Mouse (Mus musculus): ENCODE results near the gene Gins2.

Gene Gins2

DNA sequence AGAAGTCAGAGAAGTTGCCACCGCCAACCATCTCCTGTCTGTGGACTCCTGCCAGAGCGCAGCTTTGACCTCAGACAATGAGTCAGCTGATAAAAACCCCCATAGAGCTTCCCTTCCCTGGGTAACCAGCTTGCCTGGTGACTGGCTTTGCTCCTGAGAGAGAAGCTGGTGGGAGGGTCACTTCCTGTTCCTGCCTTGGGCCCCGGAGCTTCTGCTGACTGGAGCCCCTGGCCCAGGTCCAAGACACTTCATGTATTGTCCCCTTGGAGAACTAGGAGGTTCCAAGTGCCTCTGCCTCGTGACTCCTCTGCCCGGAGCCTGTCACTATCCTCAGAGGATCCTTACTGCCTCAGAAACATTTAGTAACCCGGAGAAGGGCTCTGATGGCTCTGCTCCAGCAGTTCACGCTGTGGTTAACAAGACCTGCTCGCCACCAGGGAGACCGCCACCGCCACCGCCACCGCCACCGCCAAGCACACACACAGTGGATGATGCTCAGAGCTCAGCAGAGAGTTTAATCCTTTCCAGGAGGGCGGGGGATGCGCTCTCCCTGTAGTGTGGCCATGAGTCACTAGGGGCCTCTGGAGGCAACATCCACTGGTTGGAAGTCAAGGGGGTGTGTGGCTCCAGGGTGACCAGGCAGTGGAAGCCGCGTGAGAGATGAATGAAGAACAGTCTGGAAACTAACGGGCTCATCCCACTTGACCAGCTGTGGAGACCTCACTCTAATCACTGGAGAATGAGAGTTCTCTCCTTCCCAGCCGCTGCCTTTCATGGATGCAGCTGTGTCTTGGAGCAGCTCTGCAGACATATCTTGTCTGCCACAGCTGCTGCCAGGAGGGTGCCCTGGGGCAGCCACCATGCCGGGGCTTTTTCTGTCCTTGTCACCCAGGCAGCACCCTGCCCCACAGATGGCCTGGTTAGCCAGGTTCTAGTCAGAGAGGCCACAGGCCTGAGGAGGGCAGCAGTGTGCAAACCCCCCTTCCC is 25.0 kb downstream of the Gins2 start:
- peak; percentile 41 for DNase-seq (ENCODE audit: low read depth)

- no peak for DNase-seq (ENCODE audit: low read depth)
These were observed 25.8 kb downstream of the Gins2 start for GRCm38 (mm10) chr8:120563348-120563724.

- DNase-seq (ENCODE audit: low read depth) = no peak
These were observed 26.3 kb downstream of the Gins2 start for GRCm38 (mm10) chr8:120562680-120563347.

DNA sequence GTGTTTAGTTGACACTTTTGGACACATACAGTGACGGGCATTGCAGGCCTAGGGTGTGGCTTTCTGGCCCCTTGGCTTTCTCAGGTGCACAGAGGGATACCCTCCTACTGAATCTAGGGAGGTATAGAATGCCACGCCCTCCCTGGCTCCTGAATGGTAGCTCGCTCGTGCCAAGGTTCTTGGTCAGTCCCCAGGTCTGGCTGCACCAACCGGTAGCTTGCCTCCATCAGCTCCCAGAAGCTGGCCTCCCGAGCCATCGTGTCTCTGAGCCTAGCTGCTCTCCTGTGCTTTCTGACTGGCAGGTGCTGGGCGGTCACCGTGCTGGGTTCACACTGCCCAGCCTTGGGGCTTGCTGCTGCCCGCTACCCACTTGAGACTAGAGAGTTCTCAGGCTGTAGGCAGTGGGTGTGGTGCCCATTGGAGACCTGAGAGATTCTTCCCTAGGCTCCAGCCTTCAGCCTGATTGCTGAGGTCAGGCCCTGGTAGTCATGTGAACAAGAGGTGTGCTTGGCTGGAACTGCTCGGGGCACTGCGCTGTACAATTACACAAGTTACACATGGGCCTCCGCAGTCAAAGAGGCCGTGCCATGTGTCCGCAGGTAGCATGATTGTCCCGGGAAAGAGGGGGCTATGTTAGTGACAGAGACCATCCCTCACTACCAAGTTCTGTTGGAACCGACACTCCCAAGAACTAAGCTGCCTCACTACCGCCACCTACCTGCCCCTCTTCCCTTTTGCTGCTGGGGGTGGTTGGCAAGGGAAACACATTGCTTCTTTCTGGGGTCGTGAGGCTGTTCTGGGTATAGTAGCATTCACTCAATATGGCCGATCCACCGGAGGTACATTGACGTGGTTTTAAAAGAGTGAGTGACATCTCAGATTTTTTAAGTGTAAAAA is 27.3 kb downstream of the Gins2 start:
- DNase-seq (ENCODE audit: low read depth) = peak; percentile 39

- no peak for DNase-seq (ENCODE audit: low read depth)
These were observed 28.6 kb downstream of the Gins2 start for GRCm38 (mm10) chr8:120560535-120560934.

DNA sequence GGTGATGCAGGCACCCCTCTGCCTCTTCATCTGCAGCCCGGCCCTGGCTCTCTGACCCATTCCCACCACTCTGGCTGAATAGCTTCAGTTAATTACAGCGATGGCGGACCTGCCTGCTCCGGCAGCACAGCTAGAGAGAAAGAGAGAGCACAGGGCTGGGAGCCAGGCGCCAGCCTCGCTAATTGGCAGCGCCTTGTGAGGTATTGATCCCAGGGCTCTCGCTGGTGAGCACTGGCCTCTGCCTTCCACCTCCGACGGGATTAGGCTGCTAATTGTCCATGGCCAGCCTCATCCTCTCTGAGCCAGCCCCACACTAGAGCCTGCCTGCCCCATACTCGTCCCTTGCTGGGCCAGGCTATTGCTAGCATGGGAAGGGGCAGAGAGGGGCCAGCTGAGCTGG is 29.4 kb downstream of the Gins2 start:
- no peak for DNase-seq (ENCODE audit: low read depth)

GRCm38 (mm10) chr8:120558162-120558561 is 30.9 kb downstream of the Gins2 start:
- DNase-seq (ENCODE audit: low read depth) = no peak

DNA sequence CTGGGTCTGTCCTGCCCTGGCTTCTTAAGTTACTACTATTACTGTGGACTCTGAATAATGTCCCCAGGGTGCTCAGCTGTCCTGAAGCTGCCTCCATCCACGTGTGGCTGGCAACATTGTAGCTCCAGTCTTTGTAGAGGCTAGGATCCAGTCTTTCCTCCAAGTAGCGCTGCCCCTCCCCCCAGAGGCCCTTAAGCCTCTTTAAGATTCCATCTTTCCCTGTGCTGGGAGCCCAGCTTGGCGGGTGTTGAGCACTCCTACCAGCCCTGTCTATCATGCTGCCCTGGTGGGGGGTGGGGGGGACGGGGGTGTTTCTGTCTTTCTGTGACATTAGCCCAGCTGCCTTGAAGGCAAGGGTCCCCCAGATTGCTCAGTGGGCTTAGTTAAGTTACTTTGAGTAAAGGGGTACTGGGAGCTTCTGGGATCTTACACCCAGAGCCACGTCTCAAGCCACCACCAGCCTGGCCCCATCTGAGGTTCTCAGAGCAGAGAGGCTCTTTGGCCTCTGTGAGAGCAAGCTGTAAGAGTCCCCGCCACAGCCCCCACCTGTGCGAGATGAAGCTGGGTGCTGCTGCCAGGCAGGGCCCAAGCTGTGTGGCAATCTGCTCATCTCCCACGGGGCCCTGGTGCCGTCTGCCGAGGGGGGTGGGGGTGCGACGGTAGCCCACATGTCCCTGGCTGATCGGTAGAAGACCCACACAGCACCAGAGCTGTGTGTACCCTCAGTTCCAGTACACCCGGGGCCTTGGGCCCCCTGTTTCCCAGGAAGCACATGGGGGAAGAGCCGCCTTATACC is 31.7 kb downstream of the Gins2 start:
- DNase-seq (ENCODE audit: low read depth) = no peak

DNA sequence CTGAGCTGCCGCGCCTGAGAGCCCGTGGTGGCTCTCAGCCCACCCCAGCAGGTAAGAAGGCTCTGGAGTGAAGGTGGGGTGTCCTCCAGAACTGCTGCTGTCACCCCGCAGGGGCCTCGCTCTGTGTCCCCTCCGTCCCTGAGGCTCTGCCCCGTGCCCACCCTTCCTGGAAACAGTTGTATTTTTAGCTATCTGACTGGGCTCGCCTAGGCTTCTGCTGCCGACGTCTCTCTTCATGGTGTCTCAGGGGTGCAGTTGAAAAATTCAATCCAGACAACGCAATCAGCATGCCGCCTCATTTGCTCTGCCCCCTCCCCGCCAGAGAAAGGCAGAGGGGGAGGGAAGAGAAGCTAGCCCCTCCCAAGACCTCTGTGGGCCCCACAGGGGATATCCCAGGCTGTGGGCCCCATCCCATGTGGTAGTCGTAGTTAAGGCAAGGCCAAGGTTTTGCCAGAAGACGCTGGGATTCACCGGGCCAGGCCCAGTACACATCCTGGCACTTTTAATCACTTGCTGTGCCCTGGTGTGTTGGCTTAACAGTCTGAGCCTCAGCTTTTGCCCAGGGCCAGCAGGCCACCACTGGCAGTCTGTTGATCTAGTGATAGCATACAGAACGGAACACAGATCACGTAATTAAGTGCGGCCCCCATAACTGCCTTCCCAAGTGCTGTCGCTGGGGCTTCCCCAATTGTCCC is 32.8 kb downstream of the Gins2 start:
- no peak for DNase-seq (ENCODE audit: low read depth)

GRCm38 (mm10) chr8:120554466-120555039 is 34.6 kb downstream of the Gins2 start:
- DNase-seq (ENCODE audit: low read depth) = no peak

DNA sequence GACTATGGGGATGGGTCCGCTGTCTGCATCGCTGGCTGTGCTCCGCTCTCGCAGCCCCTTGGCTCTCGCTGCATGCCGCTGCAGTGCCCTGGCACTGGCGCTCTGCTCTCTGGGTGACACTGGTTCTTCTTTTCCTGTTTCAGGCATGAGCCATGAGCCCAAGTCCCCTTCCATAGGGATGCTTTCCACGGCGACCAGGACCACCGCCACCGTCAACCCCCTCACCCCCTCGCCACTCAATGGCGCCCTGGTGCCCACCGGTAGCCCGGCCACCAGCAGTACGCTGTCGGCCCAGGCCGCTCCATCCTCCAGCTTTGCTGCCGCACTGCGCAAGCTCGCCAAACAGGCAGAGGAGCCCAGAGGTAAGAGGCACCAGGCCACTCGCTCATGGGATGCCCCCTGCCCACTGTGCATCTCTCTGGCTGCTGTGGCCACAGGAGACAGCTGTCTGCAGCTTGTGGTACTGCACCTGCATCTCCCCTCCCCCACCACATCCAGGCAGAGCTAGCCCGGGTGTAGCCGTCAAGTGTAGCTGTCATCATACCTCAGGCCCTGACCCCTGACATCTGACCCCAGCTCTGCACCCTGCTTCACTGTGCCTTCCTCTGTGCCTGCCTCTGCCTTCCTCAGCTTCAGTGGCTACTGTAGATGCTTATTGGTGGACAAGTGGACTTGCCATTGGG is 35.5 kb downstream of the Gins2 start:
- DNase-seq (ENCODE audit: low read depth) = no peak

DNA sequence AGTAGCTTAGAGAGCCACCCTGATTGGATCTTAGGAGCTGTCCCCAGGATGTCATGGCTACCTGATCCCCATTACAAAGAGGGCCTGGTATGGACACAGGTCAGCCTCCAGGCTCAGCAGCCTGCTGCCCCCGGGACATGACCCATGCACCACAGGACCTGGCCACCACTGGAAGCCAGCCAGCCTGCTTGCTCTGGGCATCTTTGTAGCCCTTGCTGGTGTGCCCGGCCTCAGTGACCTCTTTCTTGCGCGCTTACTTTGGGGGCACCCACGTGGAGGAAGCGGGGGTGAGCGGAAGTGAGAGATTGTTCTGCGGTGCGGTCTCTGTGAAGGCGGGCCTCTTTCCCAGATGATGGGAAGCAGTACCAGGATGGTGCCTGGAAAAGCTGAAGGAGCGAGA is 36.6 kb downstream of the Gins2 start:
- no peak for DNase-seq (ENCODE audit: low read depth)

- no peak for DNase-seq (ENCODE audit: low read depth)
These were observed 37.5 kb downstream of the Gins2 start for GRCm38 (mm10) chr8:120551677-120551980.

GRCm38 (mm10) chr8:120550937-120551676 is 38.0 kb downstream of the Gins2 start:
- DNase-seq (ENCODE audit: low read depth) = no peak

DNA sequence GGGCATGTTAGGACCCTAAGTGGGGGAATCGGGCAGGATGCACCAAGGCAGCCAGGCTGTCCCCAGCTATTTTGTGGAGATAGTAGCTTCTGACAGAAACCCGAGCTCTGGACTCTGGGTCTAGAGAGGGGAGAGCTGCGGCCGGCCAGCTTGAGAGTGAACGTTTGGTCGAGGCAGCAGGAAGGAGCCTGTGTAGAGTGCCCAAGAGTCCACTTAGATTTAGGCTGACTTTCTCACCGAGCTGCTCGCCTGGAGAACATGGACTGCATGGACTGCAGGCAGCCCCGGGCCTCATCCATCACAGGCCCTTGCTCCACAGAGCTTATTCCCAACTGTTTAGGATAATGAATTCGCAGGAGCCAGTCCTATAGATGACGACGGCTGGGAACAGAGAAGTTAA is 38.7 kb downstream of the Gins2 start:
- DNase-seq (ENCODE audit: low read depth) = no peak

- no peak for DNase-seq (ENCODE audit: low read depth)
These were observed 39.2 kb downstream of the Gins2 start for GRCm38 (mm10) chr8:120549922-120550321.

DNA sequence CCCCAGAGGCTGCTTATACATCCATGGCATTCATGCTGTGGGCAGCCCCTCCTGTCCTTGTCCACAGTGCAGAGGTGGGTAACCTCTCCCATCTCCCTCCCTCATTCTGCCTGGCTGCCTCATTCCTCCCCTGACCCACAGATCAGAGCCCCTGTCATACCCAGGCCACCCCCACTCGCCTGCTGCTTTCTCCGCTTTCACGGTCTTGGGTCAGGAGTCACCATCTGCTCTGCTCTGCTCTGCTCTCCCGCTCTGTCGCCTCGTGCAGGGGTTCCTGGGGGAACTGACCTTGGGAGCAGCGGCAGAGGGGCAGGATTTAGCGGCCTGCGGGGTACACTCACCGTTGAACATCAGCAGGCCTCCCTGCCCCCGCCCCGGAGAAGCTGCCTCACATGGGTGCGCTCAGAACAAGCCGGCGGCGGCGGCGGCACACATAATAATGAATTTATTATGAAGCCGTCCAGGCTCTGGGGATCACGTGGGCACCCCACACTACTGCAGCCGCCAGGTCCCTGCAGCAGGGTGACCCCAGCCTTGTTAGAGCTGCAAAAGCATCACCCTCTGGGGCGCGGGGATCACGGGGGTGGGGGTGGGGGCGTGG is 39.7 kb downstream of the Gins2 start:
- DNase-seq (ENCODE audit: low read depth) = no peak

DNA sequence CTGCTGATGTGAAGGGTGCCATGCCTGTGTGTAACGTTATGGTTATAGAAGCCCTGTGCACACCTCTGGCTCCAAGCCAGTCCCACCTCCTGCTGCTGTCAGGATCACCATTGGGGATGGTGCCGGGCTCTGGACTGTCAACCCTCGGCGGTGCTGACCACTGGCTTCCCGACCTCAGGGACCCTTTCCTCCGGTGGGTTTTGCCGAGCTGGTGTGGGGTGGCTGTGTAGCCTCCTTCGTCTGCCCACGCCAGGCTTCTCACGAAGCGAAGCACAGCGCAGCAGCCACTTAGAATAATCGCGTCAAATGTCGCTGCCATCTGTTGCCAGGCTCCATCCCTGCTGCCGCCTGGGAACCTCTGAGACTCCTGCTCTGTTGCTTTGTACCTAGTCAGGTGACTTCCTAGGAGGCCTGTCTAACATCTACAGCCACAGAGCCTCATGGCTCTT is 40.8 kb downstream of the Gins2 start:
- no peak for DNase-seq (ENCODE audit: low read depth)

- no peak for DNase-seq (ENCODE audit: low read depth)
These were observed 41.5 kb downstream of the Gins2 start for GRCm38 (mm10) chr8:120547562-120547961.
